Mouse (Mus musculus) liver, adult 2 months (tissue): ENCODE results near the gene Tmem79. TPM values are rescaled to one million over a fixed set of nuclear protein-coding genes. Genes with fewer than 3 reads are reported as not detected.

ENCODE experiments used
- DNase-seq: peaks from one replicate; pipeline ENCODE4 v3.0.0-alpha.2; 2011; ENCODE audit warnings: low read depth, low spot score; ENCODE audit errors: extremely low read depth
- H3K27ac ChIP-seq: fragments of 200-500 bp; replicated peaks from 2 replicates; pipeline ENCODE4 v1.5.1; 2012; ENCODE audit warnings: low read depth, mild to moderate bottlenecking, control low read depth, inconsistent platforms, low read length; ENCODE audit not compliant: insufficient read depth
- H3K27me3 ChIP-seq: fragments of 200-500 bp; 2 replicates; pipeline ENCODE4 v1.6.1; 2012; ENCODE audit warnings: mild to moderate bottlenecking, moderate library complexity, low read length, inconsistent platforms; ENCODE audit not compliant: control insufficient read depth, insufficient read depth
- H3K36me3 ChIP-seq: fragments of 200-500 bp; 2 replicates; pipeline ENCODE4 v1.6.1; 2012; ENCODE audit warnings: low read length, inconsistent platforms; ENCODE audit not compliant: control insufficient read depth, insufficient read depth
- H3K4me1 ChIP-seq: fragments of 200-500 bp; 2 replicates; pipeline ENCODE4 v1.6.1; 2011; ENCODE audit warnings: low read length; ENCODE audit not compliant: control insufficient read depth, insufficient read depth
- H3K4me3 ChIP-seq: fragments of 200-500 bp; 2 replicates; pipeline ENCODE4 v1.5.1; 2011; ENCODE audit warnings: low read depth, mild to moderate bottlenecking, control low read depth, low read length, moderate library complexity; ENCODE audit not compliant: insufficient read depth
- H3K79me2 ChIP-seq: fragments of 200-500 bp; 2 replicates; pipeline ENCODE4 v1.6.1; 2012; ENCODE audit warnings: inconsistent platforms, mild to moderate bottlenecking, low read length, moderate library complexity; ENCODE audit not compliant: control insufficient read depth, insufficient read depth
- H3K9ac ChIP-seq: fragments of 200-500 bp; 2 replicates; pipeline ENCODE4 v1.6.1; 2012; ENCODE audit warnings: low read depth, mild to moderate bottlenecking, control low read depth, inconsistent platforms, low read length
- CTCF ChIP-seq: fragments of 200-500 bp; IDR thresholded peaks from 2 replicates; pipeline ENCODE4 v1.5.1; 2011; ENCODE audit warnings: low read depth, low read length, control low read depth
- POLR2A ChIP-seq: fragments of 200-500 bp; IDR thresholded peaks from 2 replicates; pipeline ENCODE4 v1.6.1; 2011; ENCODE audit warnings: low read length, control low read depth; ENCODE audit not compliant: insufficient read depth; ENCODE audit errors: extremely low read depth
- WGBS: fragments of 180-500 bp; shearing (Covaris S2); methylation state at CpG from one replicate; pipeline ENCODE4 v1.1.7; 2018; 5-methylcytosine and 5-hydroxymethylcytosine counted together
- polyA plus RNA-seq: library from polyadenylated mRNA; depleted of rRNA; stranded (reverse); fragments of >200 nt; gene quantifications from 2 replicates; pipeline ENCODE4 v1.2.3, GENCODE M21; 2012
- total RNA-seq: library from RNA; depleted of rRNA; stranded (reverse); fragments of >200 nt; gene quantifications from 2 replicates; pipeline ENCODE4 v1.2.3, GENCODE M21; 2014

Tmem79 gene
- total and polyA plus RNA-seq, 2 experiments: 1.1 to 2.5 TPM

GRCm38 (mm10) chr3:88361612-88362313 is 25.8 kb upstream of the Tmem79 start:
- no peaks in the 10 kb centered on the region for H3K79me2 ChIP-seq
- no peak for TF ChIP-seq CTCF
- TF ChIP-seq POLR2A: no peak
- H3K27me3 ChIP-seq: peaks cover 7% of the 10 kb centered on the region; the same call in 1 of the 2 replicates
- H3K27ac ChIP-seq: no peak overlapping the region
- 82% methylated on average over 2 of the region's 2 CpGs for WGBS
- DNase-seq: no peak
- no peaks in the 10 kb centered on the region for H3K4me1 ChIP-seq
- no peak overlapping the region for H3K4me3 ChIP-seq
- H3K9ac ChIP-seq: no peak overlapping the region
- peaks cover 22% of the 10 kb centered on the region; the same call in 1 of the 2 replicates for H3K36me3 ChIP-seq

GRCm38 (mm10) chr3:88361096-88361495 is 25.1 kb upstream of the Tmem79 start:
- Histone ChIP-seq H3K27ac (no peak overlapping the region), H3K79me2 (no peaks in the 10 kb centered on the region), H3K4me1 (no peaks in the 10 kb centered on the region), H3K36me3 (peaks cover 27% of the 10 kb centered on the region), H3K27me3 (peaks cover 7% of the 10 kb centered on the region; the same call in 1 of the 2 replicates), H3K9ac (no peak overlapping the region), H3K4me3 (no peak overlapping the region)
- no peak for DNase-seq
- 90% methylated on average over 6 of the region's 6 CpGs for WGBS
- TF ChIP-seq CTCF (no peak), POLR2A (no peak)

DNA sequence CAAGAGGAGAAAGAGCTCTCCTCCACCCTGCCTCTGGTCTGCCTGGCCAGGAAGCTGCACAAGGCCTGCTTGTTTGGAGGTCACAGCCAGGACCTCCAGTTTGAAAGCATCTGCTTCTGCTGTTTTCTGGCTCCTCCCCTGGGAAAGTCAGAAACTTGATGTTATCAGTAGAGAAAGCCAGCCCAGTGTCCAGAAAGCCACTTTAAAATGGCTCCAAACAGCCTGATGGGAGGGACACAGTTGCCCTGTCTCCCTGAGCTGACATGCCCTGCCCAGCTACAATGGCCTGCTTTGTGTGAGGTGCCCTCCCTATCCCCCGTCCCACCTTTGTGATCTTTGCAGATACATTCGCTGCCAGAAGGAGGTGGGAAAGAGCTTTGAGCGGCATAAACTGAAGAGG is 24.0 kb upstream of the Tmem79 start:
- H3K27ac ChIP-seq: no peak overlapping the region
- peaks cover 35% of the 10 kb centered on the region for H3K36me3 ChIP-seq
- TF ChIP-seq CTCF: no peak
- no peak for TF ChIP-seq POLR2A

DNA sequence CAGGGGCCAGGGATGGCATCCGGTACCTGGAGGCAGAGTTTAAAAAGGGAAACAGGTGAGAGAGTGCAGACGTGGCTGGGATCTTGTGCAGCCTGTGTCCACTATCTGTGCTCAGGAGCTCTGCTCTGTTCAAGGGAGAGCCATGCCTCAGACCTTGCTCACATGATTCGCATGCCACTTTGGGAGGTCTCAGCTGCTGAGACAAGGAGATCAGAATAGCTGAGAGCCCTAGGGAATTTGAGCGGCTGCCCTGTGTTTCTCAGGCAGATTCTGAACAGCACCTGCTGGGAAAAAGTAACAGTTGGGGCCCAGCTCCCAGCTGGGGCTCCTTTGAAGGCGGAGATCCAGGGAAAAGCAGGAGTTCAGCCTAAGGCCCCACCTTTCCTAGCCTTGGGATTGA is 23.6 kb upstream of the Tmem79 start:
- Histone ChIP-seq H3K27ac (no peak overlapping the region), H3K4me1 (no peaks in the 10 kb centered on the region), H3K79me2 (no peaks in the 10 kb centered on the region), H3K9ac (no peak overlapping the region), H3K27me3 (no peaks in the 10 kb centered on the region), H3K36me3 (peaks cover 37% of the 10 kb centered on the region), H3K4me3 (no peak overlapping the region)
- 94% methylated on average over 5 of the region's 5 CpGs for WGBS
- DNase-seq: no peak
- TF ChIP-seq POLR2A (no peak), CTCF (no peak)

More for the DNA sequence above, 24.0 kb upstream of the Tmem79 start:
- 87% methylated on average over 3 of the region's 3 CpGs for WGBS
- no peak for DNase-seq
- Histone ChIP-seq H3K4me1 (no peaks in the 10 kb centered on the region), H3K79me2 (no peaks in the 10 kb centered on the region), H3K9ac (no peak overlapping the region), H3K4me3 (no peak overlapping the region), H3K27me3 (no peaks in the 10 kb centered on the region)

DNA sequence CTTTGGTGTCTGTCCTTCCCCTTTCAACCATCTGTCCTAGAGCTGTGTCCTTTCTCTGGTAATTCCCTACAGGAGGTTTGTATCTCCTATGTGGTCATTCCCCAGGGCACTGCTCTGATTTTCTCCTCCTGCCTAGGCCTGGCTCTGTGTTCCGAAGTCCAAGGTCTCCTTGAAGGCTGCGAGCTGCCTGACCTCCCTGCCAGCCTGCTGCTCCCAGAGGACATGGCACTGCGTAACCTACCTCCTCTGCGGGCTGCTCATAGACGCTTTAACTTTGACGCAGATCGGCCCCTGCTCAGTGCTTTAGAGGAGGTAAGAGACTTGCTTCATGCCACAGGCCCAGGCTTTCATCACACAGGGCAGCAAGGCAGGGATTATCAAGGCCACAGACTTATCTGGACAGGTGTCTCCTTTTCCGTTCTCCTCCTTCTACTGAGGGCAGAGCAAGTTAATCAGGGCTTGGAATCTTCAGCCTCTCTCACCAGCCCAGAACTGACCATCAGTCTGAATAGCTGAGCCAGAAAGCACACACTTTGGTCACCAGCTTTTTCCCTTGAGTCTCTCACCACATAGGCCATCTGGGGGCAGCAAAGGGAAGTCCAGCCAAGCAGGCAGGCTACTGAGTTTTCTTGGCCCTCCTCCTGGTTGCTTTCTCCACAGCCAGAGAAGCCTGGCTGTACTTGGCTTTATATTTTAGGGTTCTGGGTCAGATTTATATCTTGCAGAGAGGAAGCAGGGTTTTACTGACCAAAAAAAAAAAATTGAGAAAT is 18.6 kb upstream of the Tmem79 start:
- WGBS: 83% methylated on average over 8 of the region's 8 CpGs

More for the DNA sequence above, 18.6 kb upstream of the Tmem79 start:
- H3K4me3 ChIP-seq: no peak overlapping the region
- H3K36me3 ChIP-seq: peaks cover 60% of the 10 kb centered on the region
- H3K79me2 ChIP-seq: no peaks in the 10 kb centered on the region
- no peaks in the 10 kb centered on the region for H3K27me3 ChIP-seq
- TF ChIP-seq POLR2A (no peak), CTCF (no peak)
- DNase-seq: no peak
- H3K27ac ChIP-seq: no peak overlapping the region
- no peaks in the 10 kb centered on the region for H3K4me1 ChIP-seq
- H3K9ac ChIP-seq: no peak overlapping the region
